Mouse (Mus musculus): ENCODE results near the gene Exosc9. TPM values are rescaled to one million over a fixed set of nuclear protein-coding genes. Genes with fewer than 3 reads are reported as not detected.

Exosc9 gene
- polyA plus RNA-seq, 1 experiment from 2014 or later, result 66.1 TPM

Other genes with a start within 250 kb of the Exosc9 start
- gene Anxa5, start 76.7 kb upstream of the Exosc9 start, polyA plus RNA-seq (2015; fragmentation: Nextera tagmentation; extraction: Ambion mirVana), result 442 and 480 TPM in 2 replicates
- 2.6 and 2.9 TPM in 2 replicates for gene 1810062G17Rik, start 76.7 kb upstream of the Exosc9 start, polyA plus RNA-seq (2015; fragmentation: Nextera tagmentation; extraction: Ambion mirVana)
- gene Gm11549, start 30.8 kb upstream of the Exosc9 start, polyA plus RNA-seq (2015; fragmentation: Nextera tagmentation; extraction: Ambion mirVana), result 0.10 and 0.17 TPM in 2 replicates
- gene Ccna2, start 19.5 kb downstream of the Exosc9 start, polyA plus RNA-seq (2015; fragmentation: Nextera tagmentation; extraction: Ambion mirVana), result 215 and 219 TPM in 2 replicates
- 17.5 and 17.6 TPM in 2 replicates for gene Bbs7, start 60.9 kb downstream of the Exosc9 start, polyA plus RNA-seq (2015; fragmentation: Nextera tagmentation; extraction: Ambion mirVana)
- gene Trpc3, start 137.6 kb downstream of the Exosc9 start, polyA plus RNA-seq (2015; fragmentation: Nextera tagmentation; extraction: Ambion mirVana), result 2.3 and 3.3 TPM in 2 replicates